Mouse (Mus musculus): ENCODE measurements around the gene Plch1. TPM values are rescaled to one million over a fixed set of nuclear protein-coding genes. Genes with fewer than 3 reads are reported as not detected.

Gene Plch1
- polyA plus RNA-seq, 1 experiment from 2014 or later = 6.4 TPM

- Histone ChIP-seq H3K9me3 (no peaks in the 10 kb centered on the region), H3K4me2 (replicated peaks) (no peak overlapping the region), H3K36me3 (no peaks in the 10 kb centered on the region), H3K4me1 (no peaks in the 10 kb centered on the region), H3K27me3 (no peaks in the 10 kb centered on the region), H3K9ac (replicated peaks) (no peak overlapping the region), H3K4me3 (no peak overlapping the region), H3K27ac (replicated peaks) (no peak overlapping the region)
- no peak for ATAC-seq (replicated peaks)
- WGBS = 93% methylated on average over 2 of the region's 2 CpGs
Measured at GRCm38 (mm10) chr3:63805496-63805895, 93.8 kb downstream of the Plch1 start.

GRCm38 (mm10) chr3:63800685-63801084 lies 98.6 kb downstream of the Plch1 start:
- Histone ChIP-seq H3K4me2 (replicated peaks) (no peak overlapping the region), H3K4me3 (no peak overlapping the region), H3K9ac (replicated peaks) (no peak overlapping the region), H3K27me3 (no peaks in the 10 kb centered on the region), H3K36me3 (no peaks in the 10 kb centered on the region), H3K4me1 (no peaks in the 10 kb centered on the region), H3K9me3 (no peaks in the 10 kb centered on the region), H3K27ac (replicated peaks) (no peak overlapping the region)
- 82% methylated on average over 5 of the region's 5 CpGs for WGBS
- ATAC-seq (replicated peaks) = no peak

- Histone ChIP-seq H3K4me2 (replicated peaks) (no peak overlapping the region), H3K36me3 (no peaks in the 10 kb centered on the region), H3K4me3 (no peak overlapping the region), H3K27me3 (no peaks in the 10 kb centered on the region), H3K9me3 (no peaks in the 10 kb centered on the region), H3K27ac (replicated peaks) (no peak overlapping the region), H3K9ac (replicated peaks) (no peak overlapping the region), H3K4me1 (no peaks in the 10 kb centered on the region)
- WGBS = 58% methylated on average over 5 of the region's 5 CpGs
- ATAC-seq (replicated peaks) = no peak
Measured at GRCm38 (mm10) chr3:63786805-63787365, 112.4 kb downstream of the Plch1 start.

GRCm38 (mm10) chr3:63772617-63773305 lies 126.5 kb downstream of the Plch1 start:
- no peaks in the 10 kb centered on the region for H3K9me3 ChIP-seq
- no peak for ATAC-seq (replicated peaks)
- 72% methylated on average over 7 of the region's 7 CpGs for WGBS
- H3K27ac ChIP-seq (replicated peaks) = no peak overlapping the region
- no peak overlapping the region for H3K9ac ChIP-seq (replicated peaks)
- H3K4me2 ChIP-seq (replicated peaks) = no peak overlapping the region
- no peaks in the 10 kb centered on the region for H3K36me3 ChIP-seq
- no peaks in the 10 kb centered on the region for H3K27me3 ChIP-seq
- H3K4me3 ChIP-seq = no peak overlapping the region
- H3K4me1 ChIP-seq = no peaks in the 10 kb centered on the region

- Histone ChIP-seq H3K27me3 (no peaks in the 10 kb centered on the region), H3K36me3 (no peaks in the 10 kb centered on the region), H3K9ac (replicated peaks) (no peak overlapping the region), H3K4me1 (peaks cover 7% of the 10 kb centered on the region), H3K9me3 (no peaks in the 10 kb centered on the region), H3K27ac (replicated peaks) (no peak overlapping the region), H3K4me3 (no peak overlapping the region), H3K4me2 (replicated peaks) (no peak overlapping the region)
- WGBS = 39% methylated on average over 1 of the region's 1 CpGs
- no peak for ATAC-seq (replicated peaks)
Measured at GRCm38 (mm10) chr3:63760821-63761220, 138.5 kb downstream of the Plch1 start.

GRCm38 (mm10) chr3:63740073-63740472 lies 159.2 kb downstream of the Plch1 start:
- Histone ChIP-seq H3K27ac (replicated peaks) (no peak overlapping the region), H3K4me1 (peaks cover 13% of the 10 kb centered on the region; the same call in 1 of the 2 replicates), H3K4me2 (replicated peaks) (no peak overlapping the region), H3K4me3 (no peak overlapping the region), H3K9ac (replicated peaks) (no peak overlapping the region), H3K27me3 (no peaks in the 10 kb centered on the region), H3K36me3 (no peaks in the 10 kb centered on the region), H3K9me3 (no peaks in the 10 kb centered on the region)
- ATAC-seq (replicated peaks) = peak; percentile 63; the same call in 1 of the 2 replicates
- WGBS = 25% methylated on average over 2 of the region's 2 CpGs

- Histone ChIP-seq H3K4me2 (replicated peaks) (no peak overlapping the region), H3K36me3 (no peaks in the 10 kb centered on the region), H3K9ac (replicated peaks) (no peak overlapping the region), H3K27me3 (no peaks in the 10 kb centered on the region), H3K4me1 (no peaks in the 10 kb centered on the region; the same call in 1 of the 2 replicates), H3K9me3 (no peaks in the 10 kb centered on the region), H3K4me3 (no peak overlapping the region), H3K27ac (replicated peaks) (no peak overlapping the region)
- WGBS = 48% methylated on average over 1 of the region's 1 CpGs
- no peak for ATAC-seq (replicated peaks)
Measured at GRCm38 (mm10) chr3:63728325-63728724, 170.9 kb downstream of the Plch1 start.

- H3K27ac ChIP-seq (replicated peaks) = 0 out of 2 replicates have a peak overlapping the region, but pooled peaks have one; percentile 4
- H3K9ac ChIP-seq (replicated peaks) = no peak overlapping the region
- H3K36me3 ChIP-seq = no peaks in the 10 kb centered on the region
- no peaks in the 10 kb centered on the region for H3K9me3 ChIP-seq
- no peak overlapping the region for H3K4me3 ChIP-seq
- 63% methylated on average over 4 of the region's 4 CpGs for WGBS
- no peak overlapping the region for H3K4me2 ChIP-seq (replicated peaks)
- no peaks in the 10 kb centered on the region; the same call in 1 of the 2 replicates for H3K4me1 ChIP-seq
- ATAC-seq (replicated peaks) = no peak
- H3K27me3 ChIP-seq = no peaks in the 10 kb centered on the region
Measured at GRCm38 (mm10) chr3:63726667-63727342, 172.5 kb downstream of the Plch1 start.

- no peak overlapping the region for H3K4me2 ChIP-seq (replicated peaks)
- no peaks in the 10 kb centered on the region for H3K27me3 ChIP-seq
- WGBS = 92% methylated on average over 2 of the region's 2 CpGs
- no peaks in the 10 kb centered on the region for H3K9me3 ChIP-seq
- no peaks in the 10 kb centered on the region for H3K36me3 ChIP-seq
- H3K4me1 ChIP-seq = no peaks in the 10 kb centered on the region
- no peak for ATAC-seq (replicated peaks)
- H3K27ac ChIP-seq (replicated peaks) = no peak overlapping the region
- H3K4me3 ChIP-seq = no peak overlapping the region
- no peak overlapping the region for H3K9ac ChIP-seq (replicated peaks)
Measured at GRCm38 (mm10) chr3:63693694-63694093, 205.6 kb downstream of the Plch1 start.

- Histone ChIP-seq H3K9me3 (no peaks in the 10 kb centered on the region), H3K27me3 (no peaks in the 10 kb centered on the region), H3K27ac (replicated peaks) (no peak overlapping the region), H3K4me1 (no peaks in the 10 kb centered on the region), H3K36me3 (no peaks in the 10 kb centered on the region), H3K9ac (replicated peaks) (no peak overlapping the region), H3K4me2 (replicated peaks) (no peak overlapping the region), H3K4me3 (no peak overlapping the region)
- ATAC-seq (replicated peaks) = no peak
- 86% methylated on average over 4 of the region's 4 CpGs for WGBS
Measured at GRCm38 (mm10) chr3:63692727-63693126, 206.5 kb downstream of the Plch1 start.

- Histone ChIP-seq H3K4me2 (replicated peaks) (no peak overlapping the region), H3K4me1 (peaks cover 11% of the 10 kb centered on the region; the same call in 1 of the 2 replicates), H3K27ac (replicated peaks) (no peak overlapping the region), H3K9ac (replicated peaks) (no peak overlapping the region), H3K4me3 (no peak overlapping the region), H3K36me3 (no peaks in the 10 kb centered on the region), H3K27me3 (no peaks in the 10 kb centered on the region), H3K9me3 (no peaks in the 10 kb centered on the region)
- ATAC-seq (replicated peaks) = no peak
- 72% methylated on average over 4 of the region's 4 CpGs for WGBS
Measured at GRCm38 (mm10) chr3:63668779-63669178, 230.5 kb downstream of the Plch1 start.

- no peak overlapping the region for H3K27ac ChIP-seq (replicated peaks)
- H3K9ac ChIP-seq (replicated peaks) = no peak overlapping the region
- H3K4me3 ChIP-seq = no peak overlapping the region
- H3K4me2 ChIP-seq (replicated peaks) = no peak overlapping the region
- WGBS = 72% methylated on average over 3 of the region's 3 CpGs
- no peaks in the 10 kb centered on the region for H3K27me3 ChIP-seq
- no peaks in the 10 kb centered on the region for H3K36me3 ChIP-seq
- ATAC-seq (replicated peaks) = 0 out of 2 replicates have a peak, but pooled peaks have one; percentile 27
- peaks cover 11% of the 10 kb centered on the region; the same call in 1 of the 2 replicates for H3K4me1 ChIP-seq
- no peaks in the 10 kb centered on the region for H3K9me3 ChIP-seq
Measured at GRCm38 (mm10) chr3:63665307-63665706, 234.0 kb downstream of the Plch1 start.

Data from forebrain, embryonic 15.5 days (tissue).